Mouse (Mus musculus): ENCODE data around the gene Uhrf2.

GRCm38 (mm10) chr19:30109122-30109521 lies 78.8 kb downstream of the Uhrf2 start:
- no peak for TF ChIP-seq GATA1 (IDR thresholded peaks at IDR 0.05; ENCODE audit: borderline replicate concordance, low read length)
- TF ChIP-seq FLI1 (IDR thresholded peaks at IDR 0.05; ENCODE audit: low read length), result no peak
